Mouse (Mus musculus) liver, postnatal 0 days (tissue): ENCODE data around the gene Dop1b. TPM values are rescaled to one million over a fixed set of nuclear protein-coding genes. Genes with fewer than 3 reads are reported as not detected.
"Not testable (repeated sequence)": the region's sequence is repeated elsewhere in the genome, so short reads cannot be mapped to it uniquely, and the experiment has no call there.

Experiments
- ATAC-seq: fragments of 200-750 bp; cut with Nextera tagmentation; 2 replicates; pipeline ENCODE4 v1.8.0; 2017; ENCODE audit warnings: mild to moderate bottlenecking, moderate library complexity
- DNase-seq: peaks from one replicate; pipeline ENCODE4 v3.0.0-alpha.2; 2016
- H3K27ac ChIP-seq: fragments of 300-500 bp; sonication (generic); 2 replicates; pipeline ENCODE4 v1.5.1; 2014; ENCODE audit warnings: antibody characterized with exemption, moderate library complexity, mild to moderate bottlenecking, low read depth
- H3K27me3 ChIP-seq: fragments of 300-500 bp; sonication (generic); 2 replicates; pipeline ENCODE4 v1.6.1; 2014; ENCODE audit warnings: low read length, control low read depth, mixed read lengths; ENCODE audit not compliant: insufficient read depth
- H3K36me3 ChIP-seq: fragments of 300-500 bp; sonication (generic); replicated peaks from 2 replicates; pipeline ENCODE4 v1.6.1; 2014; ENCODE audit warnings: mild to moderate bottlenecking, control low read depth, low read length, moderate library complexity, mixed read lengths; ENCODE audit not compliant: insufficient read depth
- H3K4me1 ChIP-seq: fragments of 300-500 bp; sonication (generic); 2 replicates; pipeline ENCODE4 v1.6.1; 2014; ENCODE audit warnings: antibody characterized with exemption, mild to moderate bottlenecking, control low read depth; ENCODE audit not compliant: insufficient read depth
- H3K4me2 ChIP-seq: fragments of 300-500 bp; sonication (generic); 2 replicates; pipeline ENCODE4 v1.6.1; 2014; ENCODE audit warnings: low read depth, mild to moderate bottlenecking, low read length, moderate library complexity, mixed read lengths
- H3K4me3 ChIP-seq: fragments of 300-500 bp; sonication (generic); 2 replicates; pipeline ENCODE4 v1.5.1; 2014; ENCODE audit warnings: low read depth, low read length
- H3K9ac ChIP-seq: fragments of 300-500 bp; sonication (generic); replicated peaks from 2 replicates; pipeline ENCODE4 v1.6.1; 2014; ENCODE audit warnings: mild to moderate bottlenecking, moderate library complexity
- H3K9me3 ChIP-seq: fragments of 300-500 bp; sonication (generic); 2 replicates; pipeline ENCODE4 v1.6.1; 2016; ENCODE audit warnings: mild to moderate bottlenecking, control low read depth, low read length, mixed read lengths
- CTCF ChIP-seq: sonication (generic); IDR thresholded peaks from 2 replicates; pipeline ENCODE4 v1.5.1; 2016; ENCODE audit warnings: antibody characterized with exemption, low read depth
- EP300 ChIP-seq: IDR thresholded peaks from 2 replicates; pipeline ENCODE4 v1.6.1; 2016; ENCODE audit warnings: antibody characterized with exemption, low read depth, mild to moderate bottlenecking
- WGBS: fragments of 180-500 bp; shearing (Covaris S2); extraction: QIAGEN DNeasy Blood & Tissue Kit; methylation state at CpG from one replicate; pipeline ENCODE4 v1.1.7; 2014; ENCODE audit not compliant: insufficient replicate concordance; 5-methylcytosine and 5-hydroxymethylcytosine counted together
- polyA plus RNA-seq: library from polyadenylated mRNA; unstranded; fragments of >200 nt; fragmentation: Nextera tagmentation; extraction: Ambion mirVana; gene quantifications from 2 replicates; pipeline ENCODE4 v1.2.1, GENCODE M21; 2015

The Dop1b gene
- polyA plus RNA-seq, 1 experiment from 2014 or later = 6.4 TPM

DNA sequence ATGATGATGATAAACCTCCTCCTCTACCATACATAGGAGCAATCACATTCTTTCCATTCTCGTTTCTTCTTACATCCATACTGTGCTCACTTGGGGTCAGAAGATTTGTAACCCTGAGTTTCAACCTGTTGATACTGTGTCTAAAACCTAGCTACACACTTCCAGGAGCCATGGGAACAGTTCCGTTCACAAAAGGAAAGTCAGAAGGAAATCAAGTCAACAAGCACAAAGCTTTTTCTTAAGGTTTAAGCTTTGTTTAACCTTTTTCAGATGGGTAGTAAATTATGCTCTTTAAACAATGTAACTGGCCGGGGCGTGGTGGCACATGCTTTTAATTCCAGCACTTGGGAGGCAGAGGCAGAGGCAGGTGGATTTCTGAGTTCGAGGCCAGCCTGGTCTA is 105.7 kb downstream of the Dop1b start:
- DNase-seq = no peak
- no peak for TF ChIP-seq EP300
- TF ChIP-seq CTCF = no peak
- Histone ChIP-seq H3K9ac (no peak overlapping the region), H3K4me2 (no peak overlapping the region), H3K27ac (peak overlapping the region; percentile 95), H3K4me1 (peaks cover 33% of the 10 kb centered on the region), H3K27me3 (no peaks in the 10 kb centered on the region), H3K36me3 (peaks cover 3% of the 10 kb centered on the region), H3K4me3 (no peak overlapping the region), H3K9me3 (no peaks in the 10 kb centered on the region)
- no peak for ATAC-seq
- 67% methylated on average over 5 of the region's 5 CpGs for WGBS

DNA sequence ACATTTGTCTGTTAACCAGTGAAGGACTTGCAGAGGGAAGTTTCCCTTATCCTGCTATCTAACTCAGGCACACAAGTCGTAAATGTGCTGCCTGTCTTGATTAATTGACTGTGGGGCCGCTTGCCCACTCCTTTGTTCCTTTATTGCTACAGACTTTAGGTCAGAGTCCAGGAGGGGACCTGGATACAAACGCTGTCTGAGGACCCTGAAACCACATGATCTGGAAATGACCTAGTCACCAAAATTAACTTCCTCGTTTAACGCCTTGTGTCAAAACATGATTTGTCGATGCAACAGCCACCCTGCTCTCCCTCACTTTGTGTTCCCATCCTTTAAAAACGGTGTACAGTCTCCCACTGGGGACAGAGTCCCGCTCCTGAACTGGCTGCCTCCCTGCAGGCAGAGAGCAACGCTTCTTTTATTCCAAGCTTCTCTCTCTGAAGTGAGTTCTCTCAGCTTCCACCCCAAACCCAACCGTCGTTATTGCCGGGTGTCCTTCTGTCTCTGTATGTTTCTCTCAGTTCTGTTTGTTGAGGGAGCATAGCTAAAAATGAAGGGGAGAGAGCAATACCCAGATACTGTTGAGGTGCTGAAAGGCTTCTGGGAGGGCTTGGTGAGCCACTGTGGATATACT is 107.1 kb downstream of the Dop1b start:
- ATAC-seq = peak; percentile 17
- peak overlapping the region; percentile 18 for H3K9ac ChIP-seq
- peak overlapping the region; percentile 75 for H3K27ac ChIP-seq
- DNase-seq = no peak
- no peak overlapping the region for H3K4me3 ChIP-seq
- peaks cover 33% of the 10 kb centered on the region for H3K4me1 ChIP-seq
- TF ChIP-seq CTCF = no peak
- peak; percentile 80 for TF ChIP-seq EP300
- peak overlapping the region; percentile 59 for H3K4me2 ChIP-seq
- no peaks in the 10 kb centered on the region for H3K27me3 ChIP-seq
- H3K9me3 ChIP-seq = 0 out of 2 replicates have a peak, but pooled peaks cover under 1% of the 10 kb centered on the region
- no peaks in the 10 kb centered on the region for H3K36me3 ChIP-seq
- WGBS = 10% methylated on average over 12 of the region's 12 CpGs

DNA sequence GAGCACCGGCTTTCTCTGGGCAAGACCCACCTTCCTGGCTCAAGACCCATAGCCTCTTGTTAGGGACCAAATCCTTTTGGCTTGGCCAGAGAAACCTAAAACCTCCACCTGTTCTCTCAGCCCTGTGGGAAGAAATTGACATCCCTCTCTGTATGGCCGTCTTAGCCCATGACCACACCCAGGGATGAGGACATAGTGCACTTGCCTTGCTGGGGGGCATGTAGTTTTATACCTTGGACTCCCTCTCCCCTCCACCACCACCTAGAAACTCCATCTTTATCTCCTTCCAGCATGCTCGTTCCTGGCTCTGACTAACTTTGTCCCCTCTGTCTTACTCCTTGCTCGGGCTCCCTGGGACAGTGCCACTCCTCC is 107.6 kb downstream of the Dop1b start:
- DNase-seq (no peak), ATAC-seq (no peak)
- Histone ChIP-seq H3K4me1 (peaks cover 33% of the 10 kb centered on the region), H3K9me3 (0 out of 2 replicates have a peak, but pooled peaks cover 3% of the 10 kb centered on the region), H3K36me3 (no peaks in the 10 kb centered on the region), H3K27me3 (no peaks in the 10 kb centered on the region), H3K4me3 (no peak overlapping the region), H3K27ac (peak overlapping the region; percentile 75), H3K4me2 (peak overlapping the region; percentile 59), H3K9ac (peak overlapping the region; percentile 18)
- no peak for TF ChIP-seq CTCF
- no peak for TF ChIP-seq EP300
- WGBS = 40% methylated on average over 4 of the region's 4 CpGs

DNA sequence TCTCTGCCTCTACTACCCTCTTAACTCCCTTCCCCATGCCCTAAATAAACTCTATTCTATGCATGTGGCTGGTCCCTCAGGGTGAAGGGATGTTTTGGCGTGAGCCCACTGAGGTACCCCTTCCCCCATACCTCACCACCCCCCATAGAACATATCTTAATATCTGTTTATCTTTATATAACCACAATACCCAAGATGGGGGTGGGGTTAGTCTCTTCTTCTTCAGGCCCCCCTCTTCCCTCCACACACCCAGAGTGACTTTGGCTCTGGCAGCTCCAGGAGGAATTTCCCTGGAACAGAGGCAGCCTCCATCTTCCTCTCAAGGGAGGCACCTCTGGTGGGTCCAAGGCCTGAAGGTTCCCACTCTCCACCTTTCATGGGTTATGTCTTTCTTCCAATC is 108.3 kb downstream of the Dop1b start:
- H3K4me1 ChIP-seq = peaks cover 28% of the 10 kb centered on the region
- DNase-seq (no peak), ATAC-seq (no peak)
- TF ChIP-seq CTCF (no peak), EP300 (no peak)
- 77% methylated on average over 1 of the region's 1 CpGs for WGBS
- no peak overlapping the region for H3K4me3 ChIP-seq
- 0 out of 2 replicates have a peak, but pooled peaks cover 3% of the 10 kb centered on the region for H3K9me3 ChIP-seq
- H3K27ac ChIP-seq = no peak overlapping the region
- H3K4me2 ChIP-seq = no peak overlapping the region
- no peaks in the 10 kb centered on the region for H3K27me3 ChIP-seq
- H3K36me3 ChIP-seq = no peaks in the 10 kb centered on the region
- no peak overlapping the region for H3K9ac ChIP-seq

DNA sequence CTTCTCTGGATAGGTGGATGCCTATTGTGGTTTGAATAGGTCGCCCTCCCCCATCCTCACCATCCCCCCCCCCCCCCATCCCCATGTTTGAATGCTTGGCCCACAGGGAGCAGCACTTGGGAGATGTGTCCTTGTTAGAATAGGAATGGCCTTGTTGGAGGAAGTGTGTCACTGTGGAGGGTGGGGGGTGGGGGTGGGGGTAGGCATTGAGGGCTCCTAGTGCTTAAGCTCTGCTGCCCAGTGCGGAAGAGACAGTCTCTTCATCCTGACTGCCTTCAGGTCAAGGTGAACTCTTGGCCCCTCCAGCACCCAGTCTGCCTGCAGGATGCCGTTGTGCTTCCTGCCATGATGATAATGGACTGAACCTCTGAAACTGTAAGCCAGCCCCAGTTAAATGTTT is 110.0 kb downstream of the Dop1b start:
- H3K36me3 ChIP-seq = no peaks in the 10 kb centered on the region
- 85% methylated on average over 3 of the region's 3 CpGs for WGBS

DNA sequence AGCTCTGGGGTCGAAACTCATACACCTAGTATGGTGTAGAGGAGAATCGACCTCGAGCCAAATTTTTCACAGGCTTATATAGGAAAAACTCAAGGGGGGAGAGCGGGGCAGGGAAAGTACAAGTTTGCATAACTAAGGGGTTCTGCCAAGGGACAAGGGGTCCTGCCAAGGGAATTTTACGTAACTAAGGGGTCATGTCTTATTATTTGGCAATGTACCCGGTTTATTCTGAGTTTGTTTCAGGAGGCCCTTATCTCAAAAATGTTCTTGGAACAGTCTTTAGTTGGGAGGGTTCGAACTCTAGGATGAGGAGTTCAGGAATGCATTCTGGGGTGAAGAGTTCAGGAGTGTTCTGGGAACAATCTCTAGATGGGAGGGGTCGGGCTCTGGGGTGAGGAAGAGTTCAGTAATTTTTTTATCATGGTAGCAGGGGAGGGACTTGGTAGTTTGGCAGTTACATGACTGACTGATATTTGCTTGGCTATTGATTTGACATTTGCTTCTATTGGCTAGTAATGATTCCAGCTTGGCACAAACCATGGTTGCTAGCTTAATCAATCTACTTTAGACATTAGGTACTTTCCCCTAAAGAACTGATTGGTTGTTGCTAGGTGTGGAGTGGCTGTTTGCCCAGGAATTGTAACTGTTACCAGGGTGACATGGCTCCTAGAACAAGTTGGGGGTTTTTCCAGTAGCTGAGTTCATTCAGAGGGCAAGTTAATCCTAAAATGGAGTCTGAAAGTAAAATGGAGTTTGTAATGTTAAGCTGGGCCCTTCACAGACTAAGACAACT is 110.9 kb downstream of the Dop1b start:
- not testable (repeated sequence) for H3K9ac ChIP-seq, H3K4me3 ChIP-seq, H3K27ac ChIP-seq, DNase-seq, H3K27me3 ChIP-seq, H3K36me3 ChIP-seq, H3K9me3 ChIP-seq, H3K4me2 ChIP-seq
- peak; percentile 77 for ATAC-seq
- peaks cover 17% of the 10 kb centered on the region for H3K4me1 ChIP-seq
- 78% methylated on average over 4 of the region's 8 CpGs for WGBS

More for the DNA sequence above, 110.0 kb downstream of the Dop1b start:
- no peaks in the 10 kb centered on the region for H3K27me3 ChIP-seq
- H3K27ac ChIP-seq = no peak overlapping the region
- H3K4me2 ChIP-seq = no peak overlapping the region
- no peak for ATAC-seq
- TF ChIP-seq EP300 (no peak), CTCF (no peak)
- no peak overlapping the region for H3K4me3 ChIP-seq
- no peak for DNase-seq
- 0 out of 2 replicates have a peak, but pooled peaks cover 3% of the 10 kb centered on the region for H3K9me3 ChIP-seq
- no peak overlapping the region for H3K9ac ChIP-seq
- peaks cover 25% of the 10 kb centered on the region for H3K4me1 ChIP-seq
